Comparison of ENCODE assay signal across 23 mouse cellular contexts in the genomic region with DNA sequence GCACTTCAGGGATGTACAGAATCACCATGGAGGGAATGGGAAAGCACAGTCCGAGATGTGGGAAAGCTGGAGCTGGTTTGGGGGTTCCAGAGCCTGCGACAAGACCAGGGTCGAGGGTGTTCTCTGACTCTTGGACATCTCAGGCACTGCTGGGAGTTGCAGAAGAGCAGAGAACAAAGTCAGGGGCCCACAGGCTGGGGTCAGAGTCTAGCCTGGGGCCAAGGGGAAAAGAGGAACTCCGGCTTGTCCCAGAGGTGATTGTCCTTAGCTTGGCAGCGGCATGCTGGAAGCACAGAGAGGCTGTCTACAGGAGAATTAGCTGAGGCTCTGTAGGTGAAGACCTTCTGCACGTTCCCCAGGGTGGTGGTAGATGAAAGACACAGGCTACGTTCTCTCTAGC. TPM values are rescaled to one million over a fixed set of nuclear protein-coding genes. Genes with fewer than 3 reads are reported as not detected.
DNase-seq lines count a peak whose midpoint lies in the region; ATAC-seq lines count a peak whose summit lies in the region.
"Had no signal": no experiment of that assay in that cellular context is flagged by ENCODE, and none has a peak within 500 bp of the region (broad histone marks: within the 10 kb centered on the region; RNA-seq: fewer than 3 reads in every experiment).

No protein-coding gene starts in this region.

- WGBS in embryonic facial prominence, embryonic 14.5 days: 67% methylated on average over 7 of the region's 7 CpGs
- WGBS in embryonic facial prominence, embryonic 10.5 days: 76% methylated on average over 7 of the region's 7 CpGs
- WGBS in intestine, embryonic 16.5 days: 66% methylated on average over 7 of the region's 7 CpGs

- no peaks in the 10 kb centered on the region for H3K27me3 ChIP-seq in embryonic facial prominence, embryonic 14.5 days (replicated peaks; ENCODE audit: control insufficient read depth, insufficient read depth, low read length)
- H3K27me3 ChIP-seq in embryonic facial prominence, embryonic 10.5 days (replicated peaks; ENCODE audit: low read depth, poor library complexity, severe bottlenecking): no peaks in the 10 kb centered on the region
- H3K27me3 ChIP-seq in intestine, embryonic 16.5 days (replicated peaks; ENCODE audit: control insufficient read depth, insufficient read depth, low read length): no peaks in the 10 kb centered on the region
- H3K27me3 ChIP-seq: embryonic facial prominence, embryonic 15.5 days; hindbrain, embryonic 13.5 days had no signal

- H3K4me1 ChIP-seq in embryonic facial prominence, embryonic 14.5 days (ENCODE audit: control insufficient read depth, insufficient read depth, low read length): no peaks in the 10 kb centered on the region
- H3K4me1 ChIP-seq in embryonic facial prominence, embryonic 10.5 days: 0 out of 2 replicates have a peak, but pooled peaks cover 3% of the 10 kb centered on the region
- peaks cover 3% of the 10 kb centered on the region; the same call in 1 of the 2 replicates for H3K4me1 ChIP-seq in intestine, embryonic 16.5 days (ENCODE audit: control insufficient read depth, insufficient read depth, low read length)

- DNase-seq in embryonic facial prominence, embryonic 14.5 days (ENCODE audit: low spot score): no peak
- no peak for DNase-seq in embryonic facial prominence, embryonic 10.5 days (ENCODE audit: low spot score)
- no peak for DNase-seq in thymus, postnatal 14 days
- DNase-seq in lung, adult 18-20 months: no peak
- DNase-seq: adrenal gland, postnatal 10 days; adrenal gland, postnatal 36 days; cerebellum, adult 18-20 months; cerebellum, adult 9-10 months; cerebellum, postnatal 25 days; embryo, embryonic 11 days; forebrain, postnatal 0 days; gastrocnemius, postnatal 25 days; heart, adult 2 months; kidney, adult 11 months had no signal

- no peak overlapping the region for H3K9ac ChIP-seq in embryonic facial prominence, embryonic 14.5 days (ENCODE audit: low read depth, low read length)
- H3K9ac ChIP-seq in intestine, embryonic 16.5 days (ENCODE audit: low read depth, low read length): no peak overlapping the region
- H3K9ac ChIP-seq: embryonic facial prominence, embryonic 15.5 days; forebrain, postnatal 0 days; hindbrain, embryonic 13.5 days had no signal

- no peak overlapping the region for H3K27ac ChIP-seq in embryonic facial prominence, embryonic 14.5 days (replicated peaks; ENCODE audit: low read depth, low read length)
- H3K27ac ChIP-seq in embryonic facial prominence, embryonic 10.5 days (replicated peaks): no peak overlapping the region
- H3K27ac ChIP-seq in intestine, embryonic 16.5 days (ENCODE audit: low read length): no peak overlapping the region
- H3K27ac ChIP-seq: embryonic facial prominence, embryonic 15.5 days; heart, adult 2 months; hindbrain, embryonic 10.5 days; hindbrain, embryonic 13.5 days had no signal

- H3K4me2 ChIP-seq in embryonic facial prominence, embryonic 14.5 days (ENCODE audit: low read depth, low read length): no peak overlapping the region
- H3K4me2 ChIP-seq in intestine, embryonic 16.5 days (ENCODE audit: low read depth, low read length): peak overlapping the region; percentile 14; the same call in 1 of the 2 replicates
- H3K4me2 ChIP-seq: embryonic facial prominence, embryonic 15.5 days; heart, embryonic 11.5 days; hindbrain, embryonic 13.5 days had no signal

- H3K9me3 ChIP-seq in embryonic facial prominence, embryonic 14.5 days (ENCODE audit: control insufficient read depth, low read length): no peaks in the 10 kb centered on the region
- H3K9me3 ChIP-seq in embryonic facial prominence, embryonic 10.5 days: no peaks in the 10 kb centered on the region
- H3K9me3 ChIP-seq in intestine, embryonic 16.5 days (ENCODE audit: control insufficient read depth, low read length): no peaks in the 10 kb centered on the region
- H3K9me3 ChIP-seq: embryonic facial prominence, embryonic 15.5 days had no signal

- H3K36me3 ChIP-seq in embryonic facial prominence, embryonic 14.5 days (ENCODE audit: control insufficient read depth, insufficient read depth, low read length): no peaks in the 10 kb centered on the region
- no peaks in the 10 kb centered on the region for H3K36me3 ChIP-seq in embryonic facial prominence, embryonic 10.5 days (replicated peaks)
- no peaks in the 10 kb centered on the region for H3K36me3 ChIP-seq in intestine, embryonic 16.5 days (ENCODE audit: control insufficient read depth, insufficient read depth, low read length)
- H3K36me3 ChIP-seq: embryonic facial prominence, embryonic 15.5 days; hindbrain, embryonic 10.5 days; hindbrain, embryonic 13.5 days had no signal

- no peak overlapping the region for H3K4me3 ChIP-seq in embryonic facial prominence, embryonic 14.5 days (ENCODE audit: low read depth, low read length)
- no peak overlapping the region for H3K4me3 ChIP-seq in embryonic facial prominence, embryonic 10.5 days
- no peak overlapping the region for H3K4me3 ChIP-seq in intestine, embryonic 16.5 days (ENCODE audit: low read length)
- H3K4me3 ChIP-seq: embryonic facial prominence, embryonic 15.5 days; heart, adult 2 months; hindbrain, embryonic 10.5 days; hindbrain, embryonic 13.5 days had no signal

- 0 out of 2 replicates have a peak, but pooled peaks have one; percentile 50 for ATAC-seq in embryonic facial prominence, embryonic 14.5 days (ENCODE audit: low read depth)
- peak; percentile 40; the same call in 1 of the 2 replicates for ATAC-seq in common myeloid progenitor, adult 5-6 weeks (replicated peaks; ENCODE audit: low read depth, poor library complexity, severe bottlenecking)
- ATAC-seq in intestine, embryonic 16.5 days: peak; percentile 90
- ATAC-seq: forebrain, embryonic 14.5 days; forebrain, postnatal 0 days; hindbrain, embryonic 16.5 days; Patski had no signal

RNA-seq across cellular contexts. Expression of a gene that starts 37.3 kb away (rescaled TPM):
- 20.1 and 23.5 TPM in 2 replicates for polyA plus RNA-seq in embryonic facial prominence, embryonic 14.5 days (2014; fragmentation: Nextera tagmentation; extraction: Ambion mirVana)
- polyA plus RNA-seq in embryonic facial prominence, embryonic 10.5 days (2016; fragmentation: Nextera tagmentation; extraction: Ambion mirVana): 6.8 and 7.9 TPM in 2 replicates
- total RNA-seq in common myeloid progenitor, adult 5-6 weeks (2017): 18.7 and 19.6 TPM in 2 replicates
- 10.7 and 11.0 TPM in 2 replicates for polyA plus RNA-seq in intestine, embryonic 16.5 days (2015; fragmentation: Nextera tagmentation; extraction: Ambion mirVana)

Comparison
In these comparisons a context has a peak if more than half of its experiments do, and no peak if none do; other contexts are left out.
1. ATAC-seq: peak in every context shown above with its lines; median percentile 90 in intestine, embryonic 16.5 days; 50 in embryonic facial prominence, embryonic 14.5 days; 40 in common myeloid progenitor, adult 5-6 weeks.